Mouse (Mus musculus): ENCODE measurements around the gene Otud7a. TPM values are rescaled to one million over a fixed set of nuclear protein-coding genes. Genes with fewer than 3 reads are reported as not detected.

The Otud7a gene
- polyA plus RNA-seq, 2 experiments, result 0.01 TPM; not detected in 1

DNA sequence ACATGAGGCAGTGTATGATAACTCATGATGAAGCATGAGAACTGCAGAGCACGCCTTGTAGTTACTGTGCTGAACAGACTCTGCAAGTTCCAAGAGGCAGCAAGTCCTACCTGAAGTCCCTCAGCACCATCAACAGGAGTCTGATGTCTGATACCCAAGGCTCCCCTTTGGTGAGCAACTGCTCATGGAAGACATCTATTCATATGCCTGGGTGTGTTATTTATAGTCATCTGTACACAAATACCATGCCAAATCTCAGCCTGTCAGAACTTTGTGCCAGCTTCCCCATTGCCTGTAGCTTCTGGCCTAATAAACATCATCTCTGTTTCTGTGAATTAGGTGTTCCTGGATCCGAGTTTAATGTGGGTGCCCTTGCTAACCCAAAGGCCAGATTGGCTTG lies 68.0 kb downstream of the Otud7a start:
- 36% methylated on average over 2 of the region's 2 CpGs for WGBS (ENCODE audit: insufficient replicate concordance)
- no peak for DNase-seq (ENCODE audit: low read depth in 3 of 3, low spot score in 3 of 3)

DNA sequence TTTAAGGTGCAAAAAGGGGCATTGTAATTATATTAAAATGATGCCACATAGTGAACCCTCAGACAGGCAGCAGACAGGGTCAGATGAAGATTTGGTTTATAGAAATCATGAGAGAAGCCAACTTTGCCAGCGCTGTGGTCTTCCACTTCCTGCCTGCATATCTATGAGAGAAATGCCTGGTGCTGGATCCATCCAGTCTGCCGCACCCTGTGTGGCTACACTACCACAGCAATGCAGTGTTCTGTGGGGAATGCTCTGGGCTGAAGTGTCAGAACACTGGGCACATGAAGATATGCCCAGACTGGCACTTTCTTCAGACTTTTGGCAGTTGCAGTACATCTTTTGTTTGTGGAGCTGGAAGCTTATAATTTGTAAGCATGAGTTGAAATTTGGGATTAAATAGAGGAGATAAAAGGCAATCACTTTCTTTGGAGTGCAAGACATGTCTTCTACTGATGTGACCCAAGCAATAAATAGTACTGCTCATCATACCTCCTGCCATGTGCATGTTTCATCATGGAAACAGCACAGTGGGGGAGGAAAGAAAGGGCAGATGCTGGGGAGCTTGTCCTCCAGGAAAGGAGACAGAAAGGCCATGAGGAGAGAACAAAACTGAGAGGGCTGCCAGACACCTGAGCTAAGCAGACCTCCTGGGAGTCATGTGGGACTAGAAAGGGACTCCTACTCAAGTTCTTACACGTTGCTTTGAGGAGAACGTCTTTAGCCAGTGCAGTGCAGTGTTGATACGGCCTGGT lies 71.8 kb downstream of the Otud7a start:
- Histone ChIP-seq H3K4me3 (ENCODE audit: insufficient read depth in 1 of 2, low read depth in 2 of 2, low read length in 2 of 2) (no peak overlapping the region), H3K4me1 (replicated peaks; ENCODE audit: control insufficient read depth in 2 of 2, insufficient read depth in 2 of 2, low read length in 1 of 2) (no peaks in the 10 kb centered on the region), H3K4me2 (ENCODE audit: low read depth) (no peak overlapping the region), H3K36me3 (replicated peaks; ENCODE audit: control insufficient read depth, insufficient read depth, low read depth) (no peaks in the 10 kb centered on the region), H3K27ac (no peak overlapping the region), H3K27me3 (ENCODE audit: control insufficient read depth, insufficient read depth, low read length) (no peaks in the 10 kb centered on the region), H3K9me3 (ENCODE audit: control insufficient read depth, low read length) (no peaks in the 10 kb centered on the region), H3K9ac (replicated peaks) (no peak overlapping the region)
- TF ChIP-seq CTCF (IDR thresholded peaks at IDR 0.05; ENCODE audit: low read depth), result no peak
- no peak for TF ChIP-seq EP300 (IDR thresholded peaks at IDR 0.05; ENCODE audit: low read depth)
- 57% methylated on average over 5 of the region's 5 CpGs for WGBS (ENCODE audit: insufficient replicate concordance)
- ATAC-seq (ENCODE audit: insufficient read depth) (no peak), DNase-seq (ENCODE audit: low read depth in 3 of 3, low spot score in 3 of 3) (no peak)

More for the DNA sequence above, 68.0 kb downstream of the Otud7a start:
- no peak overlapping the region for H3K4me3 ChIP-seq (ENCODE audit: insufficient read depth in 1 of 2, low read depth in 2 of 2, low read length in 2 of 2)
- no peak for ATAC-seq (ENCODE audit: insufficient read depth)
- TF ChIP-seq EP300 (IDR thresholded peaks at IDR 0.05; ENCODE audit: low read depth) (no peak), CTCF (IDR thresholded peaks at IDR 0.05; ENCODE audit: low read depth) (no peak)
- no peaks in the 10 kb centered on the region for H3K9me3 ChIP-seq (ENCODE audit: control insufficient read depth, low read length)
- no peaks in the 10 kb centered on the region for H3K27me3 ChIP-seq (ENCODE audit: control insufficient read depth, insufficient read depth, low read length)
- no peak overlapping the region for H3K9ac ChIP-seq (replicated peaks)
- H3K4me1 ChIP-seq (replicated peaks; ENCODE audit: control insufficient read depth in 2 of 2, insufficient read depth in 2 of 2, low read length in 1 of 2), result no peaks in the 10 kb centered on the region
- H3K27ac ChIP-seq, result no peak overlapping the region
- no peaks in the 10 kb centered on the region for H3K36me3 ChIP-seq (replicated peaks; ENCODE audit: control insufficient read depth, insufficient read depth, low read depth)
- no peak overlapping the region for H3K4me2 ChIP-seq (ENCODE audit: low read depth)

DNA sequence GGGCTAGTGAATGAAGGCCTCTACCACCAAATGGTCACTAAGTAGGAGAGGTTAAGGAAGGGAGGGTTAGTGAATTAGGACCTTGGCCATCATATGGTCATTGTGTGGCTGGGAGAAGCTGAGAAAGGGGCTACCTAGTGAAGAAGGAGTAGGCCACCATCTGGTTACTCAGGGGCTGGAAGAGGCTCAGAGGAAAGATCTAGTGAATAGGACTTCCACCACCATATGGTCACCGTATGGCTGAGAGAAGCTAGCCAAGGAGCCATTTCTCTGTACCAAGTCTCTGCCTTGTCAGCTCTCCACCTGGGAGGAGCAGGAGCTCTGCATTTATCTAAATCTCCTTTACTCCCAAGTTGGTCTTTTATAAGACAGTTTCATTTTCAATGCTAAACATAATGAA lies 75.7 kb downstream of the Otud7a start:
- H3K9me3 ChIP-seq (ENCODE audit: control insufficient read depth, low read length), result no peaks in the 10 kb centered on the region
- no peak overlapping the region for H3K4me2 ChIP-seq (ENCODE audit: low read depth)
- no peak overlapping the region for H3K9ac ChIP-seq (replicated peaks)
- no peaks in the 10 kb centered on the region for H3K36me3 ChIP-seq (replicated peaks; ENCODE audit: control insufficient read depth, insufficient read depth, low read depth)
- no peak overlapping the region for H3K4me3 ChIP-seq (ENCODE audit: insufficient read depth in 1 of 2, low read depth in 2 of 2, low read length in 2 of 2)
- no peak for ATAC-seq (ENCODE audit: insufficient read depth)
- no peaks in the 10 kb centered on the region for H3K27me3 ChIP-seq (ENCODE audit: control insufficient read depth, insufficient read depth, low read length)
- H3K27ac ChIP-seq, result no peak overlapping the region
- no peaks in the 10 kb centered on the region for H3K4me1 ChIP-seq (replicated peaks; ENCODE audit: control insufficient read depth in 2 of 2, insufficient read depth in 2 of 2, low read length in 1 of 2)
- TF ChIP-seq CTCF (IDR thresholded peaks at IDR 0.05; ENCODE audit: low read depth) (no peak), EP300 (IDR thresholded peaks at IDR 0.05; ENCODE audit: low read depth) (no peak)
- DNase-seq (ENCODE audit: low read depth in 3 of 3, low spot score in 3 of 3), result no peak
- WGBS (ENCODE audit: insufficient replicate concordance), result 70% methylated on average over 1 of the region's 1 CpGs

DNA sequence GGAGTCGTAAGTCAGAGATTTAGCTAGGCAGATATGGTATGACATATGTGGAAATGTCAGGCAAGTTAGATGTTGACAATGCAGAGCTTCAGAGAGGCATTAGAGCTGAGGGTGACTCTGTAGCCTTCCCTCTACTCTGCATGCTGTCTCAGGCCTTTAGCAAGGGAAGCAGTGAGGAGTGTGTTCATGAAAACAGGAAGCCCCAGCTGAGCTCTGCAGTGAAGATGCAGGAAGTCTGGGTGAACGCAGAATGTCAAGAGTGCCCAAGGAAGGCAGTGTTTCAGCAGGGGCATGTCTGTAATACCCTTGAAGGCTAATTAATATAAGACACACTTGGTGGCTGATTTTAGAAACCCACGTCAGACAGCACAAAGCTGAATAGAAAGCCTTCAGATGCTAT lies 77.9 kb downstream of the Otud7a start:
- DNase-seq (ENCODE audit: low read depth in 3 of 3, low spot score in 3 of 3) (no peak), ATAC-seq (ENCODE audit: insufficient read depth) (no peak)
- Histone ChIP-seq H3K36me3 (replicated peaks; ENCODE audit: control insufficient read depth, insufficient read depth, low read depth) (no peaks in the 10 kb centered on the region), H3K27me3 (ENCODE audit: control insufficient read depth, insufficient read depth, low read length) (no peaks in the 10 kb centered on the region), H3K4me1 (replicated peaks; ENCODE audit: control insufficient read depth in 2 of 2, insufficient read depth in 2 of 2, low read length in 1 of 2) (no peaks in the 10 kb centered on the region), H3K9ac (replicated peaks) (no peak overlapping the region), H3K4me2 (ENCODE audit: low read depth) (no peak overlapping the region), H3K4me3 (ENCODE audit: insufficient read depth in 1 of 2, low read depth in 2 of 2, low read length in 2 of 2) (no peak overlapping the region), H3K9me3 (ENCODE audit: control insufficient read depth, low read length) (no peaks in the 10 kb centered on the region), H3K27ac (no peak overlapping the region)
- WGBS (ENCODE audit: insufficient replicate concordance), result 15% methylated on average over 3 of the region's 3 CpGs
- TF ChIP-seq EP300 (IDR thresholded peaks at IDR 0.05; ENCODE audit: low read depth) (no peak), CTCF (IDR thresholded peaks at IDR 0.05; ENCODE audit: low read depth) (no peak)

DNA sequence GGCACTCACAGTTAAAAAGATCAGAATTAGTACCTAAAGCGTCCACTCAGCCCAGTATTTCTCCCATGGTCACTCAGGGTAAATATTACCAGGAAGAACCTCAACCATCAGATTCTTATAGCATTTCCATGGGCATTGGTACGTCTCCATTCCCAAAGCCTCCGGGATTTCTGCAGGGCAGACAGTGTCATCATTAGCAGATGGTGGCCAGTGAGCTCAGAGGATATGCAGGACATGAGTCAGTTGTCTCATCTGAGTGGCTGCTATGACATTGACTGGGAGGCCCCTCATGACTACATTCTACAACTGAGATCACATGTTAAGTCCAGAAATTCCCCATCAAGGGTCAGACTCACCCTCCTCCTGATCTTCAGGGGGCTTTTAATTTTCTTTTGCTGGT lies 78.5 kb downstream of the Otud7a start:
- 62% methylated on average over 3 of the region's 3 CpGs for WGBS (ENCODE audit: insufficient replicate concordance)
- no peaks in the 10 kb centered on the region for H3K4me1 ChIP-seq (replicated peaks; ENCODE audit: control insufficient read depth in 2 of 2, insufficient read depth in 2 of 2, low read length in 1 of 2)
- no peak overlapping the region for H3K4me3 ChIP-seq (ENCODE audit: insufficient read depth in 1 of 2, low read depth in 2 of 2, low read length in 2 of 2)
- H3K27me3 ChIP-seq (ENCODE audit: control insufficient read depth, insufficient read depth, low read length), result no peaks in the 10 kb centered on the region
- H3K27ac ChIP-seq, result no peak overlapping the region
- TF ChIP-seq EP300 (IDR thresholded peaks at IDR 0.05; ENCODE audit: low read depth), result no peak
- TF ChIP-seq CTCF (IDR thresholded peaks at IDR 0.05; ENCODE audit: low read depth), result no peak
- DNase-seq (ENCODE audit: low read depth in 3 of 3, low spot score in 3 of 3) (no peak), ATAC-seq (ENCODE audit: insufficient read depth) (no peak)
- H3K9ac ChIP-seq (replicated peaks), result no peak overlapping the region
- H3K4me2 ChIP-seq (ENCODE audit: low read depth), result no peak overlapping the region
- H3K9me3 ChIP-seq (ENCODE audit: control insufficient read depth, low read length), result no peaks in the 10 kb centered on the region
- no peaks in the 10 kb centered on the region for H3K36me3 ChIP-seq (replicated peaks; ENCODE audit: control insufficient read depth, insufficient read depth, low read depth)
